In the genomic region with DNA sequence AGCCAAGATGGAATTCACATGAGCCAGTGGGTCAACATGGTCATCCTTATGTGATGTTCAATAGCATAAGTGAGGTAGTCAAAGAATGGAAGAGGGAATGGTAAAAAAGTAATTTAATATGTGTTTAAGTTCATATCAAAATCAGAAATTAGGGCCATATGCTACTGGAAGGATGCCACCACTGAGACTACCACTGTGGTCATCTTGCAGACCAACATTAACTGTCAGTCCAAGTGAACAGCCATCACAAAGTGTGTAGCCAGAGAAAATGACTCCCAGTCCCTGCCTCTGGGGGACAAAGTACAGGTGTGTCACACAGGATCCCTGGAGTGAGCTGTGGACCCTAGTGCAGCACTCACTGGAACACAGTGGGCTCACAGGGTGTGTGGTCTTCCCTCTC, we compare ENCODE assay signal across 29 mouse cellular contexts. TPM values are rescaled to one million over a fixed set of nuclear protein-coding genes. Genes with fewer than 3 reads are reported as not detected.
"Had no signal": no experiment of that assay in that cellular context is flagged by ENCODE, and none has a peak within 500 bp of the region (broad histone marks: within the 10 kb centered on the region; RNA-seq: fewer than 3 reads in every experiment).

No protein-coding gene starts in this region.

RNA-seq across cellular contexts. Expression of a gene that starts 23.7 kb away (rescaled TPM):
- polyA plus RNA-seq: limb, embryonic 11.5 days; limb, embryonic 12.5 days; limb, embryonic 13.5 days; limb, embryonic 15.5 days; liver, adult 2 months; liver, embryonic 11.5 days; liver, embryonic 12.5 days; liver, embryonic 13.5 days; liver, embryonic 15.5 days; liver, postnatal 0 days; lung, adult 2 months; lung, embryonic 14.5 days; lung, embryonic 15.5 days; lung, embryonic 16.5 days; lung, postnatal 0 days; midbrain, embryonic 10.5 days; midbrain, embryonic 12.5 days; midbrain, embryonic 13.5 days; midbrain, embryonic 14.5 days; midbrain, embryonic 15.5 days; midbrain, embryonic 16.5 days; neural tube, embryonic 11.5 days; neural tube, embryonic 12.5 days had no signal

RNA-seq across cellular contexts. Expression of a gene that starts 39.1 kb away (rescaled TPM):
- polyA plus RNA-seq: limb, embryonic 11.5 days; limb, embryonic 12.5 days; limb, embryonic 13.5 days; limb, embryonic 14.5 days; limb, embryonic 15.5 days; liver, embryonic 11.5 days; liver, embryonic 12.5 days; liver, embryonic 13.5 days; liver, embryonic 14.5 days; liver, embryonic 15.5 days; liver, embryonic 16.5 days; liver, postnatal 0 days; lung, adult 2 months; lung, embryonic 14.5 days; lung, embryonic 15.5 days; lung, embryonic 16.5 days; lung, postnatal 0 days; macrophage; midbrain, embryonic 10.5 days; midbrain, embryonic 12.5 days; midbrain, embryonic 13.5 days; midbrain, embryonic 14.5 days; midbrain, embryonic 15.5 days; midbrain, embryonic 16.5 days; midbrain, postnatal 0 days; myocyte; neural tube, embryonic 11.5 days; neural tube, embryonic 12.5 days had no signal

RNA-seq across cellular contexts. Expression of a gene that starts 39.6 kb away (rescaled TPM):
- polyA plus RNA-seq: limb, embryonic 11.5 days; limb, embryonic 12.5 days; limb, embryonic 13.5 days; limb, embryonic 14.5 days; limb, embryonic 15.5 days; liver, embryonic 11.5 days; liver, embryonic 12.5 days; liver, embryonic 13.5 days; liver, embryonic 14.5 days; liver, embryonic 15.5 days; liver, embryonic 16.5 days; liver, postnatal 0 days; lung, embryonic 14.5 days; lung, embryonic 15.5 days; lung, embryonic 16.5 days; lung, postnatal 0 days; midbrain, embryonic 10.5 days; midbrain, embryonic 12.5 days; midbrain, embryonic 13.5 days; midbrain, embryonic 14.5 days; midbrain, embryonic 15.5 days; midbrain, embryonic 16.5 days; midbrain, postnatal 0 days; myocyte; neural tube, embryonic 11.5 days; neural tube, embryonic 12.5 days had no signal

RNA-seq across cellular contexts. Expression of a gene that starts 47.3 kb away (rescaled TPM):
- polyA plus RNA-seq: limb, embryonic 11.5 days; limb, embryonic 12.5 days; limb, embryonic 13.5 days; limb, embryonic 14.5 days; limb, embryonic 15.5 days; liver, adult 2 months; liver, embryonic 11.5 days; liver, embryonic 12.5 days; liver, embryonic 13.5 days; liver, embryonic 14.5 days; liver, embryonic 15.5 days; liver, embryonic 16.5 days; liver, postnatal 0 days; lung, adult 2 months; lung, embryonic 14.5 days; lung, embryonic 16.5 days; lung, postnatal 0 days; macrophage; midbrain, embryonic 10.5 days; midbrain, embryonic 12.5 days; midbrain, embryonic 13.5 days; midbrain, embryonic 14.5 days; midbrain, embryonic 15.5 days; midbrain, embryonic 16.5 days; midbrain, postnatal 0 days; myocyte; neural tube, embryonic 11.5 days; neural tube, embryonic 12.5 days had no signal
